Mouse (Mus musculus) frontal cortex, postnatal 10 days (tissue): ENCODE measurements at regions not wholly inside any gene's neighbourhood (a gene's known extent, or its start where the extent isn't known, plus 50 kb on each side); places are given as distances from the start of the nearest gene placed in this dataset.
"Not testable (repeated sequence)": the region's sequence is repeated elsewhere in the genome, so short reads cannot be mapped to it uniquely, and the experiment has no call there.

Experiments used
- DNase-seq, 2 experiments: peaks; one replicate each; pipeline ENCODE4 v3.0.0; 2022; ENCODE audit warnings: low spot score in 2 of 2, mixed read lengths in 1 of 2

DNA sequence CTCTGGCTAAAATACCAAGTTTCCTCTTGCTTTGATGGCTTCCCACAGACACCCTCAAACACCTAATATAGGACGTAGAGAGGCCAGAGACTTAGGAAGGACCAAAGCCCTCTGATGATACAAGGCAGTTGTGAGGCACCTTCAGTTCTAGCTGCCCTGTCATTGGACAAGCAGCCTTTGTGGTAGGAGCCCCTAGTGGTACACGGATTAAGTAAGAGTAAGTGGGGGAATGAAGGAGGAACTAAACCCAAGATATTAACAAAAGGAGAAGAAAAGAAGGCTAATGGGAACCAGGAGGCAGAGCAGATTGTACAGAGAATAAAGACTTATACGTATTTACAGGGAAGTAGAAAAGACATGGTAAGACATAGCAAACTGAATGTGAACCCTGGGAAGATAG is 352.3 kb upstream of the Tmco5 start:
- DNase-seq: not testable (repeated sequence)

DNA sequence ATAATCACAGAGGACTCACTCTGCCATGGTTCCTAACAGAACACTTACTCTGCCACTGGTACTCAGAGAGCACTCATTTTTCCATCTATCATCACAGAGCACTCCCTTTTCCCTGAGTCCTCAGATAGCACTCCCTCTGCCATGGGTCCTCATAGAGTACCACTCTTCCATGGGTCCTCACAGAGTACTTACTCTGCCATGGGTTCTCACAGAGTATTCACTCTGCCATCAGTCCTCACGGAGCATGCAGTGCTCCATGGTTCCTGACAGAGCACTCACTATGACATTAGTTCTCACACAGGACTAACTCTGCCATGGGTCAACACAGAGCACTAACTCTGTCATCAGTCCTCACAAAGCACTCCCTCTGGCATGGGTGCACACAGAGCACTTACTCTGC is 342.0 kb upstream of the Tmco5 start:
- DNase-seq: no peak

DNA sequence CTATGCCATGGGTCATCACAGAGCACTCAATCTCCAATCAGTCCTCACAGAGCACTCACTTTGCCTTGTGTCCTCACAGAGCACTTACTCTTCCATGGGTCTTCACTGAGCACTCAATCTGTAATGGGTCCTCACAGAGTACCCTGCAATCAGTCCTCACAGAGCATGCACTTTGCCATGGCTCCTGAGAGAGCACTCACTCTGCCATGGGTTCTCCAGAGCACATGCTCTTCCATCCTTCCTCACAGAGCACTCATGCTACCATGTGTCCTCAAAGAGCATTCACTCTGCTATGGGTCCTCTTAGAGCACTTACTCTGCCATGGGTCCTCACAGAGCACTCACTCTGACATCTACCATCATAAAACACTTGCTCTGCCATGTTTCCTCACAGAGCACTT is 319.1 kb upstream of the Tmco5 start:
- no peak for DNase-seq

DNA sequence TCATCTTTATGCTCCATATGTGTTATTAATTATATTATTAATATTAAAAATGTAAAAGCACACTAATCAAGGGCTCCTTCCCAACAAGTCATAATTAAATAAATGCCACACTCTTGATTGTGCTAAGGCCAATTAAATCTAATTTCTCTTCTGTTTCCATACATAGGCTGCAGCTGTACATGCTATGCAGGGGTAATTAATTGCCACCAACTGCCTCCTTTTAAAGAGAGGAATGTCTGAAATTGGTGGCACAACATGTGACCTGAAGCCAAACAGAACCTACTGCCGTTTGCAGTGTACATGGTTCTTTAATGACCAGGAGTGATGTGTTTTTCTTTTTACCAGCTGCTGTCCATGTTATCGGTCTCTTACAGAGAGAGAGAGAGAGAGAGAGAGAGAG is 294.5 kb upstream of the Tmco5 start:
- no peak for DNase-seq

DNA sequence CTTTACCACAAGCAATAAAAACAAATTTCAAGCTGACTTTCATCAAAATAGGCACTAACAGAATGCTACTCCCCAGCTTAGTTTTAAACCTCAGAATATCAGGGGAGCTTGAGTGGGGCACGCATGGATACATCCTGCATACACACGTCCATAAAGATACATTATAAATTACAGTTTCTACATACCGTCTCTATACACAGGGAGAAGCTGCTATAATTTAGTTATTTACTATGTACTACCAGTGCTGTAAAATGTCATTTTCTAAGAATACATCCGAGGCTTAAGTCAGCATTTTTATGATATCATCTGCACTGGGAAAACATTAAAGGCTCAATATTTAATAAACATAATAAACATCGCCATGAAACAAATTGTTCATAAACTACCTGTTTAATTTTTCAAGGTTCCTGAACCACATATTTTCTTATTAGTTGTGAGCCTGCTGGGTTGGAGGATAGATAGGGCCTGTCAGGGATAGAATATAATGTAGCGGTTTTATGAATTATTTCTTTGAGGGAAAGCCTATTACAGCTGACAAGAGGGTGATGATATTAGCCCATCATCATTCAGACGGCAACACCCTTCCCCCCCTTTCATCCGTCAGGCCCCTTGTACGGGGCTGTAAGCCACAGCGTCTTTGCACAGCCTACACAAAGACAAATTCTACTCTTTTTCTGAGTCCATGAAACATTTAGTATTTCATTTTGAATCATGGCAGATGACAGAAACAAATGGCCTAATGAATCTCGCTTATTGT is 292.1 kb upstream of the Tmco5 start:
- no peak for DNase-seq

DNA sequence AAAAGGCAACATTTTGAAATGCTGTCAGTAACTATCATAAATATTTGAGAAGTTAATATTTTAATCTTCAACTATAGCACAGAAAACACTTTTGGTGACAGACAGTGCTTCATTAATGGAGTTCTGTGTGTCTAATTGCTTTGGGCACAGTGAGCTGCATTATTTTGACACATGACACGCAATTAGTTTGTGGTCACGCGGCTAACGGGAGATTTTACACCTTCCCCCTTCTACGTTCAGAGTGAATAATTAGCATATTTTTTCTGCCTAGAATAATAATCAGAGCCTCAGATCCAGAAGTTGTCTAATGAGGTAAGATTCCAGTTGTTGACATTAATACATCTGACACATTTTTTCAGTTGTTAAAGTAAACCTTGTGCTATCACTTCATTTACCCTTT is 272.6 kb upstream of the Tmco5 start:
- DNase-seq: no peak

DNA sequence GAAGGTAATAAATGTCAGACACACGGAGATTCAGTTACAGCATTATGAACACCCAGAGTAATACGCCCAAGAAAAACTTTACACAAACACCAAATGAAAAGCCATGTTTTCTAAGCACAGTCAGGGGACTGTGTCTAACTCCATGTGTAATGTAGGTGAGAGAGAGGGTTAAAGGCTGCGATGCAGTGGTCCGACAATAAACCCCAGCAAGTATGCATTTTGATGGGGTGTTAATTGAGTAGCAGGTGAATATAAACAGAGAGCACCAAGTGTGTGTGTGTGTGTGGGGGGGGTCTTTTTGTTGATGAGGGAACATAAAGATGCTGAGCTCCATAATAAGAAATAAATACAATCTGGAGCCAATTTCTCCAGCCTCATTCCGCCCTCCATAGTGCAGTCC is 238.6 kb upstream of the Tmco5 start:
- DNase-seq: no peak

DNA sequence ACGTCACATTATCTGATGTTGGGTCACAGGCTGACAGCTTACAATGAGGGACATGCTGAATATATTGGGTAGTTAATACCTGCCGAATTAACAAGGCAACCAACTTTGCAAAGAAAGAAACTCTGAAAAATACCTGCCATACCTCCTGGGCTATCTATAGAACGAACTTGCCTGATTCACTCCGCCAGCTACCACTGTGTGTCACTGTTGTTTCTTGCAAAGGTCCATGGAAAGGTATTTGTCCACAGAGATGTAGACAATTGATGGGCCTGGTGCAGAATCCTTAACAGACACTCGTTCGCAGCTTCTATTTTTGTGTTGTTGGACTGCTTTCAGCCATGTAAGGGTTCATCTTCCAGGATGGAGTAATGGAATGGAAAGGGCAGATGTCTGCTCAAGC is 226.4 kb upstream of the Tmco5 start:
- no peak for DNase-seq

DNA sequence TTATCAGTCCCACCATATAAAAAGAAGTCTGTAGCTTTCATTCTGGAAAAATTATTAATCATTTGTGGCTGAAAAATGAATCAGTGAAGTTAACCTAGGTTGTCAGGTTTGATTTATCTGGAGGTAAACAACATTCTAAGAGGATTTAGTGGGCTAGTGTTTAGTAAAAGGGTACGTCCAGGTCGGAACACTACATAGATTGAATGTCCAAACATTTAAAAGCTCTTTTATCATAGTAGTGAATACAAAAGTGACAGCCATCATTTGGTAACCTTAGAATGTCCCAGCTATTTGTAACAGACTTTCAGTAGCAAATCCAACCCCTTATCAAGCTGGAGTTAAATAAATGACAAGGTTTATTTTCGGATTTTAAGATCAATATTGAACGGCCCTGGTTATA is 192.7 kb upstream of the Tmco5 start:
- DNase-seq: no peak

DNA sequence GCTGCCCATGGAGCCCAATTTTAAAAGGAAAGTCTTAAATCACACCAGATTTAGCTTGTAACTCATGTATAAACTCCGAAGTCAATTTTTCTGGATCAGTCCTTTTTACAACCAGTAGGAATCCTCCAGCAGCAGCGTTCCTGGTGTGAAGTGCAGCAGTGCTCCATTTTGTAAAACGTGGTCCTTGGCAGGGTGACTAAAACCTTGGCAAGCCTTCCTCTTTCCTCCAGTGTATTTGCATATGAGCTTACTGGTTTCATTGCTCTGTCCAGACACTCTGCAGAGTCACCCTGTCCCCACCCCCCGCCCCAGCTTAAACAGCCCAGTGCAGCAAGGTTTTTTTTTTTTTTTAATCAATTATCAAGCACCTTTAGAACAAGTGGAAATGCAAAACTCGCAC is 180.9 kb upstream of the Tmco5 start:
- no peak for DNase-seq

DNA sequence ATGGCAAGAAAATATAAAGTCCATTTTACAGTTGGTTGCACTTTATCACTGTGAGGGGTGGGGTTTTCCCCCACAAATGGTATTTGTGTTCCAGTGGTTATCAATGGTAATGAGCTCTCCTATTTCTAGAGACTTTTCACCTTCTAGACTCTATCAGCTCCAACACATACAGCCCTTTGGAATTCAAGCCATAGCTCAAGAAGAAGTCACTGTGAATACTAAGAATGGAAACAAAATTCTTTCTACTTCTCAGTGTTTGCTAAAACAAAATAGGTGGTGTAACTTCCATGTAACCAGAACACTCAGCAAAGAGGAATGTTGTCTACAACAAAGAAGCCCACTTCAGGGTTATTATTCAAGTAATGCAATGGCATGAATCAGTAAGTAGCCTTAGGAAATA is 173.8 kb upstream of the Tmco5 start:
- DNase-seq: no peak

DNA sequence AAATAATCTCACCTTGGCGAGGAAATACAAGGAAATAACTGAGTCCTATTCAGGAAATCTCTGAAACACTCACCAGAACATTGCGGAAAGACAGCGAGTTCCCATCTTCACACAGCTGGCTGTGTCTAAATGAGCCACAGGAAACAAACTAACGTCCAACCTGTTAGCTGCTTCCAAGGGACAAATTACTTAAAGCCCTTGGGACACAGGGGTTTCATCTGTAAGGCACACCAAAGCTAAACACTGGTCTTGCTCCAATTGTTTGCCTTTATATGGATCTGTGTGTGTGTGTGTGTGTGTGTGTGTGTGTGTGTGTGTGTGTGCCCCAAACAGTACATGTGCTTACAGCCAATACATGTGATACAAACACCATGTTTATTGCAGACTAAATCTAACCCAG is 168.9 kb upstream of the Tmco5 start:
- no peak for DNase-seq

DNA sequence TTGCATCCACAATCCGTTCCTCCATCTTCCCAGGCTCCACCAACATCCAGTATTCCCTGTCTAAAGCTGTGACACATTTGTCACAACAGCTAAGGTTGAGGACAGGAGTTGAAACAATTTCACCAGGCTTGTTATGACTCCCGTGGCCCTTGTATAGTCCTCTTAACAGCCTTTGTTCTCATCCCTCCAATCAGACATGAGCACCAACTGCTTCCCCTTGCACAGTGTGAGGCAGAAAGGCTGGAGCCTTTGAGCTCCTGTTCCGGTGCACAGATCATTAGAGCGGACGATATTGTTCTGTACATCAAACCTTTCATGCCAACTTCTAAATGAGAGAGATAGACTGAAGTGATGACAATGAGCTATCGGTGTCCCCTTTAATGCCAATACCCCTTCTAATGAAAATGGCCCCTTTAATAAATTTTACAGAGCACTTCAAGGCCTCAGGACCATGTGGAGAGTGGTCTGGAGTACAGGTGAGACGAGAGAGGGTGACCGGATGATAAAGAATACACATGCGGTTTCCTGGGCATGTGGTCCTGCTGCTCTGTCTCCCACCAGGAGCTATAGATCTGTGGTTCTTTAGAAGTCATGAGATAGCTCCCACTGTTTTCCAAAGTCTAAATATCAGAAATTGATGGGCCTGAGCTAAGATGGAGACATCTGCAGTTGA is 161.8 kb upstream of the Tmco5 start:
- no peak for DNase-seq

DNA sequence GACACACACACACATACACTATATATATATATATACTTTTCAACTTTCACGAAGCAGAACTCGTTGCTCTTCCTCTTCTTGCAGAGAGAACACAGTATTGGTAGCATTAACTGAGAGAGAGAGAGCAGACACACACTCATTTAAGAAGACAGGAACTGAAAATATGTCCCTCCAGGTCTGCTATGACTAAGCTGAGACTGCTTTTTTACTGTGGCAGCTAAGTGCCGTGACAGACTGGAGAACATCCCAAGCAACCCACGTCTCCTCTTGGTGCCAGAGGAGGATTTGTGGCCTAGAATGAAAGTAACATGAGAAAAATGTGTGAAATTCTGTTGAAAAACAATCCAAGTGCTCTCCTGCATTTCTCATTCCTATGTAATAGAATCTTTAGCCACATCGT is 159.9 kb upstream of the Tmco5 start:
- DNase-seq: peak; percentile 7 to 19

DNA sequence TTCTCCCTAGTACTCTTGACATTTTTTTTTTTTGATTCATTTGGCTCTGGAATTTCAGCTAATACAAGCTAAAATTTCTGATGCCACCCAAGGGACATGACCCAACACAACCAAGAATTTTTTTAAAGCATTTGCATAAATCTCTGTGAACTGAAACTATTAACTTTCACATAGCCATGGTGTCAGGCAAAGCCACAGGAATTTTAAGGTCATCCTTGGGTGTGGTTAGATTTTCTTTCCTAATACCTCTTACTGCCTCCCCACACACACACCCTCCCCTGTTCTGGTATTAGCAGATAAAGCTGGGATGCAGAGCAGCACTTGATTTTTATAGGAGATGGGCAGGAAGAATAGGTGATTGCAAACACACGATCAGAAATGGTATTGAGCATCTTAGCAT is 150.9 kb upstream of the Tmco5 start:
- no peak for DNase-seq

DNA sequence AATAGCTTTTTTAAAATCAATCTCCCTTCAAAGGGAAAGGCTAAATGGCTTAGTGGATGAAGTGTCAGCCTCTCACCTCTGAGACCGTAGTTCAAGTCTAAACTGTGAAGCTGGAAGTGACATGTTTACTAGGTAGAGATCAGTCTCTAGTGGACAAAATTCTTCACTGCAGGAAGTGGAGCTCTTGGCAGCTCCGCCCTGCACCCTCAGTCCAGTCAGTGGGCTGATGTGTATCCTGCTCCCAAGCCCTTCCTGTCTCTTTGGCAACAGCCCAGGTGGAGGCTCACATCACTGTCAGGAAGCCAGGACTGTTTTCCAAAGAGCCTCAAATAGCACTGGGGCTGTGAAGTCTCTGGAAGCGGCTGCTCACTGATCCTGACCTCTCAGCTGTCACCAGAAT is 142.8 kb upstream of the Tmco5 start:
- peak; percentile 6 to 10 for DNase-seq

DNA sequence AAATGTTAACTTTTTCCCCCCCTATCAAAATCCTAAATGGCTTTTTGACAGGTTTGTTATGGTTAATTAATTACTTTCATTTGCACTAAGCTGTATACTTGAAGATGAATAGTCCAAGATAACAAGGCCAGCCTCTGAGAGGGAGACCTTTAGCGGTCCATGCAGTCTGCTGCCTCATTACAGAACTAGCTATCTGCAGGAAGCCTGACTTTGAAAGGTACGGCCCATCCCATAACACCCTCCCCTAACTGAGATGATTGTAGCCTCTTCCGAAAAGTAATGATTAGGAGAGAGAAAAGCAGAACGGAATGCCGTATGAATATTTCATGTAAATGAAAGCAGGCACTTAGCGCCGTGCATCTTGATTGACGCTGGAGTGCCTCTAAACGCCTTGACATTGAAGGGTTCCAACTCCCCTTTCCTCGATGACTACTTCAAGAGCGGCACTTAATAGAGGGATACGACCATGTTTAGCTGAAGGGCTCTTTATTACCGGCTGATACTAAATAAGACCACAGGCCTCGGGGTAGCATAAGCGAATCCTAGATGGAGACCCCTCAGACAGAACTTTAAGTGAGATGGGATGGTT is 109.9 kb upstream of the Tmco5 start:
- DNase-seq: no peak

DNA sequence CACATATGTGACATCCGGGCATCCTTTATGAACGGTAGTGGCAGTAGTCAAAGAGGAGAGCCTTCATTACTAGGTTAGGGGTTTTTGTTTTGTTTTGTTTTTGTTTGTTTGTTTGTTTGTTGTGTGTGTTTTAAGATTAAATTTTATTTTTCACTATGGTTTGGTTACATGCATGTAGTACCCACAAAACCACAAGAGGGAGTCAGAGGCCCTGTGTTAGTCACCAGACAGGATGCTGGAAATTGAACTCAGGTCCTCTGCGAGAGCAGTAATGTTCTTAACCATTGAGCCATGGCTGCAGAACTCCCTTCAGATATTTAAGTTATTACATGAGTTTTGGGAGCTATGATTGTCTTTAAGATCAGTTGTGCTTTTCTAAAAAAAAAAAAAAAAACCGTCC is 109.3 kb upstream of the Tmco5 start:
- no peak for DNase-seq

DNA sequence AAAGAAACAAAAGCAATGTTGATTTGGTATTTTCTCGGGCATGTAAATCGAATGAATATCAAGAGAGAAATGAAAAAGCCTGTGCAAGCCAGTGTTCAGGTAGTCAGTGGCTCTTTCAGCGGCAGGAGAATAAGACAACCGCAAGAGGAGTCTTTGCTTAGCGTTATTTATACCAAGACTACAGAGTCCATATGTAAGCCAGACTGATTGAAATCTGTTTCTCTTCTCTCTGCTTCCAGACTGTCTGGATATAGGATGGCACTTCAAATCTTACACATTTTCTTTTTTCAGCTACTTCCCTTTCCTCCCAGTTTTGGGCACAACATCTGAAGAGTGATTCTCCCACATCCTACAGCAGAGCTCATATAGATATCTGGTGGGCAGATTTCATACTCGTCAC is 105.9 kb upstream of the Tmco5 start:
- DNase-seq: no peak

DNA sequence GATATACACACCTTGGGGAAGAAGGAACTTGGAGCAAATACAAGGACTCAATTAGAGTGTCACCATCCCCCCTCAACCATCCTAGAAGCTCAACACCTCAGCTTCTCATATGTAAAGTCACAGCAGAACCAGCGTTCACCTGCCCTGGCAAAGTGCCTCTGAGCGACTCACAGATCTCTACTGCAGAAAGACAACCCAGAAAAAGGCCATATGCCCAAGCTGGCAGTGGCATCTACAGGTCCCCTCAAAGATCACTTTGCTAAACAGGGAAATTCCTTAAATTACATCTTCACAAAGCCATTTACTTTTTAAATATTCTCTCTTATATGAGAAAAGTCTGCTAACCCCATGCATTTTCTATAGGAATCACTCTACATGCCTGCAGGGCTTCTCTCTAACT is 78.3 kb upstream of the Tmco5 start:
- DNase-seq: no peak

DNA sequence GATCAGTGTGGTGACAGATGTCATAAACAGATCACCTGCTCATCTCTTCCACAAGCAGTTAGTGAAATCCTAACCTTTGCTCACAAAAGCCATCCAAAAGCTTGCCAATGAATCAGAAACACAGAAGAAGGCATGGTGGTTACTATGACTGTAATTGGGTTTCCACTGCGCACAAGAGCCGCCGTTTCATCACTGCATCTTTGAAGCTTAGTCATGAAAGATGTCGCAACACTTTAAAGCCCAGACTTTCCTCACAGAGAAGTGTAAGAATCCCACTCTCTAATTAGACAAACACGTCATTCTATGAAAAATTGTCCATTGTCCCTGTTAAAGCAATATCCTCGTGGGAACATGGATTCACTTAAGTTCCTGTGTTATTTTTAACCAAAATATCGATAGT is 76.9 kb upstream of the Tmco5 start:
- no peak for DNase-seq

DNA sequence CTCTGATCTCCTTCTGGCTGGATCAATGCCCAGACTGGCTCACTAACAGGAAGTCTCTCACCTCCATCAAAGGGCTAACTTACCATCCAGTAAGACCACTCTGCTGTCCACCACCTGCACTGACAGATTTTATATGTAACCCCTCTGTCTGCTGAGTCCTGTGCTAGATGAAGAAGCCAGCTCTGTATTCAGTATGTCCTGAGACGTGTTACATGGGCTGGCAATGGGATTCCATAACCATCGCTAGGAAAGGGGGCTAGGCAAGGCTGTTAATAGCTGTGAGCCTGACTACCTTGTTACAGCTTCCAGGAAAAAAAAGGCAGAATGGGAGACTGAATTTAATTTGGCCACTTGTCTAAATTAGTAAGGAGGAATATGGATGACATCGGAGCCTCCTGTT is 71.3 kb upstream of the Tmco5 start:
- no peak for DNase-seq

DNA sequence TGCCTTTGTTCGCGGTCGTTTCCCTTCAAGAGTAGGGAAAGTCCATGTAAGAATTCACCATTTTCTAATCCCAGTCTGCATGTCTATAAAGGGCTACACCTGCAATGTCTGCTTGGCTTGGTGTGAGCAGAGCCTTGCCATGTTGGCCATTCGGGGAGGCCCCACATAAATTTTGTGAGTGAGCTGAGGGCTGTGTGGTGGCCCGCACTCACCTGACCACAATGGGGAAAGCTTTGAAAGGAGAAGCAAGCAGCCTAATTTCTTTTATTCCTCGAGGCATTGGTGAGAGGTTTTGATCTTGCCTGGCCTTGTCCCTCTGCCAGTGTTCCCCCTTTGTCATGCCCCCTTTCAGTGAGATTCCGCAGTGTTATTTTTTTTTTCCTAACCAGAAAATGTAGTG is 70.9 kb upstream of the Tmco5 start:
- no peak for DNase-seq
